Mouse (Mus musculus) megakaryocyte-erythroid progenitor cell, adult 5-6 weeks (primary cell): ENCODE results near the gene Kera. TPM values are rescaled to one million over a fixed set of nuclear protein-coding genes. Genes with fewer than 3 reads are reported as not detected.

ENCODE experiments used
- ATAC-seq: replicated peaks from 2 replicates; pipeline ENCODE4 v1.8.0; 2016; ENCODE audit warnings: mild to moderate bottlenecking, inconsistent platforms; ENCODE audit not compliant: severe bottlenecking, poor library complexity, low FRiP score, low TSS enrichment
- total RNA-seq, 2 experiments: library from RNA; stranded (forward) in 1 of 2; stranded (reverse) in 1 of 2; fragments of 200-1000, 215-1000 nt in 1 of 2; fragments of >200 nt in 1 of 2; fragmentation: Nextera tagmentation in 1 of 2; gene quantifications; 2 replicates each; pipeline ENCODE4 v1.2.3; 2014 to 2017

The Kera gene
- not detected in 2 replicates for total RNA-seq (2014; fragmentation: Nextera tagmentation)
- not detected in 2 replicates for total RNA-seq (2017)

DNA sequence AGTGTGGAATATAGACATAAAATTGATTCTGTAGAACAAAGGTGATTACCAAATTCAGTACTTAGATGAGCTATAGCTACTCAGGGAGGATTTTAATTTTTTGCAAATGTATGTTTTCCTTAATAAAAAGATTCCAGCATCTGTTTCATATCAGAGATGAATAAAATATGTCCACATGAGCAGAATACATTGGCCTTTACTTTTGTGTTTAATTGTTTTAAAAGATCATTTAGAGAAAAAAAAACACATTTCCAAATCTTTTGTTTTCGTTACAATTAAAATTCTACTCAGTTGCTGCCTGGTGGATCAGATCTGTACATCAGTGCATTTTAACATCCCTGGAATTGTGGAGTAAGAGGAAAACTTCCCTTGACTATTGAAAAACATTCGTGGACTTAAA, at the start of gene Kera:
Gene Kera, plus strand, starts transcription at position 301 of the 400 bp plus-strand sequence.
- no peak for ATAC-seq

DNA sequence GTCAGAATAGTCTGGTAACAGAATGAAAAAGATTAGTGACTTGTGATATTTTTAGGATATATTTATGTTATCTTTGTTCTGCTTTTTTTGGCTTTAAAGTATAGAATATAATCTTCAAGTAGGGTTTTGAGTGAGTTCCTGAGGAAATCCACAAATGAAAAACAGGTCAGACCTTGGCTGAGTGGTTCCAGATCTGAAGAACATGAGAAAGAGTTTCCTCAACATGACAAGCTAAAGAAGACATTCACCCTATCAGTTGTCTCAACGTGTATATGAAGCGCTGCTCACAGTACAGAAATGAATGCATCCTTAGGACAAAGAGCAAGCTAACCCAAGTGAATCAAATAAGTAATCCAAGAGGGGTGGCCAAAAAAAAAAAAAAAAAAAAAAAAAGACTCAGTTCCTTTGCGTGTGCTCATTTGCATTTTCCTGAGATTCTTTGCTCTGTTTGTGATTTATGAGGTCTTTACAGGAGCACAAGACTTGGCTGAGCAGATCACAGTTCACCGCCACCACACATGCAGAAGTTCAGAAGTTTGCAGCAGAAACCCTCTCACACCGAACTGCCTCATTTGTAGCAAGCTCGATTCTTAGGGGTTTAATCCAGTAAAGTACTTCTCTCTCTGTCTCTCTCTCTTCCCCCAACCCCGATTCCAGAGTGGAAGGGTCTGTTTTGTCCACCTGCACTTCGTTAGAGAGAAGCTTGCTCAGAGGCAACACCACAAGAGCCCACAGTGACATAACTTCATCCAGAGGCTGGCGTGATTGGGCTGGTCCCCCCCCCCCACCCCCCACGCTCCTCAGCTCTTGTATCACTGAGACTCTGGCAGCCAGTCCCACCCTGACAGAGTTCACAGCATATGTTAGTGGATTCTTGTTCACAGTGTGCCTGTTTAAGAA, 41.5 kb upstream of the Kera start, which contains the start of gene Lum:
Gene Lum, plus strand, starts transcription at position 172 of the 900 bp plus-strand sequence.
- no peak for ATAC-seq

- no peak for ATAC-seq
These were observed 39.1 kb upstream of the Kera start for GRCm38 (mm10) chr10:97567489-97568135.

GRCm38 (mm10) chr10:97582543-97583231, 24.0 kb upstream of the Kera start:
- ATAC-seq, result no peak

GRCm38 (mm10) chr10:97584176-97584575, 22.5 kb upstream of the Kera start:
- ATAC-seq, result no peak

DNA sequence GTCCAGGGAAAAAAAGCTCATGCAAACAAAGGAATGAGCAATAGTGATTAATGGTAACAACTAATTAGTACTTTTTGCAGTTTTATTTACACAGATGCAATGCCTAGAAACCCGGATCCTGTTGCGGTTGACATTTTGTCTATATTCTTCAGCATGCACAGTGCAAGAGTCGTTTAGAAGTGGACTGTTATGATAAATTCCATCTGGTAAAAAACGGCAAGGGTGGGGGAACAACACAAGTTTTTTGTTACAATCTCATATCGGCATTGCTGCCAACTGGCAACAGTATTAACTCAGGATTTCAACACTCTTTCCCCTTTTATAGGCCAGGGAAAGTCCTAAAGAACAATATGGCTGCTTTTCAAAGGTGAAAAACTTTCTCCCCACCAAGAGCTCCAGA, 19.5 kb upstream of the Kera start:
- no peak for ATAC-seq

DNA sequence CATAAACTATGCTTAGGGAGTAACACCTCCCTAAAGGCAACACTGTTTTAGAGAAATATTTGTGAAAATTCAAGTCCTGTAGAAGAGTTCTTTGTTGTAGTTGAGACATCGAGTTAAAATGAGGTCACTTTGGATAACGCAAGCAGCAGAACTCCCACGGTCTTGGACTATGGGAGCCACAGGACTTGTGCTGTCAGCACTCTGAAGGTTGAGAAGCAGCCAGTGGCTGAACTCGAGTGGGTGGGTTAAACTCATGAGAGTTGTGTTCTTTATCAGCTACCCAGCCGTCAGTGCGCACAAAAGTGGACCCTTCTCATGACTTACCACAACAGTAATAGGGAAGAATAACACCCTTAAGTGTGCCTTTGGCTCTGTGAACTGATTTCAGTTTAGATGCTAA, 17.1 kb upstream of the Kera start:
- ATAC-seq, result no peak

- no peak for ATAC-seq
These were observed 15.6 kb upstream of the Kera start for GRCm38 (mm10) chr10:97591036-97591435.

GRCm38 (mm10) chr10:97591685-97592084, 15.0 kb upstream of the Kera start:
- ATAC-seq, result no peak

DNA sequence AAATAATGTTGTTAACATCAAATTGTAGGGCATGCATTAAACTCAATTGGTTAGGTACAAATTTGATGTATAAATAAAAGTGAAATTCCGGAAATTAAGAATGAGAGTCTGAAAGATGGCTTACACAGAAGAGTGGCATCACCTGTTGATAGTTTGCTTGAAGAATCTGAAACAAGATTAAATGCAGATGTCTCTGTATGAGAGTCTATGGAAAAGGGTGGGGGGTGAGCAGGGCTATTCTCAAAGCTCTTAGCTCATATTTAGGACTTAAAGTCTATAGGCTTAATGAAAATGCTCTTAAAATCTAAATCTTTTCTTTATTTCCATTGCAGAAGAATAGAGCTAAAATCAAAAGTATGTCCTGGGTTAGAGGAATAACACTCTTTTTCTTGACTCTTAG, 11.0 kb upstream of the Kera start:
- no peak for ATAC-seq

- ATAC-seq, result no peak
These were observed 4.9 kb upstream of the Kera start for GRCm38 (mm10) chr10:97601744-97602143.

DNA sequence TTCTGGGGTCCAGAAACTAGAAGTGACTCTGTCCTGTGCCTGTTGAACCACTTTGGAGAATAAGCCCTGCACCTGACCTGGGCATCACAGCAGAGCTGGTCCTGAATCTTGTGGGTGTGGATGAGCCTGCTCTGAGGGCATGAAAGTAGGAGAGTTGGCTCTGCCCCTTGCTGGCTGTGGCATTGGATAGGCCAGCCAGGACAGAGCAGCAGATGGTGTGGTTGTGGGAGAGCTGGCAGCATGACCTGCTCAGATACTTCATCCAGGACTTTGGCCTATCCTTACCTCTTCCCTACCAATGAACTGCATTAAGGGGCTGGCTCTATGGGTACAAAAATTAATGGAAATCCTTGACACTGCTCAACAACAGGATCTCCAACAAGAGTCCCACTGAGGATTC, 3.4 kb upstream of the Kera start:
- ATAC-seq, result no peak

GRCm38 (mm10) chr10:97622328-97622727, 15.6 kb downstream of the Kera start:
- ATAC-seq, result no peak

- no peak for ATAC-seq
These were observed 17.7 kb downstream of the Kera start for GRCm38 (mm10) chr10:97624381-97624780.

DNA sequence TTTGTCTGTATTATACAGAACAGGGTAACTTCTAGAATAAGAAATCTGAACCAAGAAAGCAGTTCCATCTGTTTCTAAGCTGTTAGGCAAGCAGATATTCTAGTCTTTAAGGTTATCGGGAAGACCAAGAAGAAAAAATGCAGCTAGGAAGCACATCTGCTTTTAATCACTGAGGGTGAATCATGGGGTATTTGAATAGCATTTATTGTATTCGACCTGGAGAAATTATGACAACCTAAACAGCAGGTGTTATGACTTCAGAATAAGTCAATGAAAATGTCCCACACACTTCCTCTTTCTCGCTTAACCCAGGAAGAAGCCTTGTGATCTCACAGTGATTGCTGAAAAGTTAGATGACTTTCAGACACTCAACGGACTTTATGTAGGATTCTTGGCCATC, 18.4 kb downstream of the Kera start:
- ATAC-seq, result no peak

GRCm38 (mm10) chr10:97626543-97626942, 19.9 kb downstream of the Kera start:
- no peak for ATAC-seq

DNA sequence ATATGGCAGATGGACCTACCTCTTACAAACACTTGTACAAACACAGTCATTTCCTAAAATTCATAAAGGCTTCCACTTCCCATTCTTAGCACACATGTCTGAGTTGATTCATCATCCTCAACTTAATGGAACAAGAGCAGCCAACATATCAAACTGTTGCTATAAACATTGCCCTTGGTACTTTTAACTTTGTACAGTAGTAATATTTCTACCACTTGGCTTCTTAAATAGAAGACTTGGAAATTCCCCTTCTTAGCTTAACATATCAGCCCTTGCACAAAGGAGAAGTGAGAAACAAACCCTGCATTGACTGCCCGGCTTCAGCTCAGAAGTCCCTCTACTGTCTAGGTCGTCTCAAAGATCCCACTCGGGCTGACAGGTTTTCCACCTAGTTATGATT, 24.4 kb downstream of the Kera start:
- no peak for ATAC-seq

DNA sequence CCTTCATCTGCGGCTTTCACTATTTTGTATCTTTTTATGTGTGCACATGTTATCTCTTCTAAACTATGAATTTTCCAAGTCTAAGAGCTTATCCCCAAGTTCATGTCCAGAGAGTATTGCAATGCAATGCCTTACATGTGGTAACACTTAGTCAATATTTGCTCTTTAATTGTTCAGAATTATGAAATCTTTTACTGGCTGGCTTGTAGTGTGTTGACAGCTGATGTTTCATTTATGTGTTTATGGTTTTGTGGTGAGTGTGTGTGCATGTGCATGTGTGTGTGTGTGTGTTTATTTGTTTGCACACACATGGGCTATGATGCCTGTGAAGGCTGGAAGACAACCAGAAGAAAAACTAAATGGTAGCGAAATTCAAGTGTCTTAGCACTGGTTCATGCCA, 35.2 kb downstream of the Kera start:
- ATAC-seq, result no peak

DNA sequence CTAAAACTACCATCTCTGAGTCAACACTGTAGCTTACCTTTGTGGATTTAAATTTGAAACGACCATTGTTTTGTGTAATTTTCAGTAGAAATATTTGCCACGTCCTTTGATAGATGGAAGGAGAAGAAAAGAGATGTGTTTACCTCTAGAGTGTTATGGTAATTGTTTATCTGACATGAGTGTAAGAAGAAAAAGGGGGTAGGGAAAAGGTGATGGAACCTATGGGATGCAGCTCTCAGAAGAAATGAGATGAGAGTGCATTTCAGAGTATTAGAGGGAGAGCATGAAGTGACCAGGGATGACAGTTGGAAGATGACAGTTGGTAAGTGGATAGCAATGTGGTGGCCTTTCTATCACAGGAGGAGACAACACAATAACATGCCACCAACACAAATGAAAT, 37.1 kb downstream of the Kera start, which contains the start of gene Epyc:
Gene Epyc, plus strand, starts transcription at position 301 of the 400 bp plus-strand sequence.
- no peak for ATAC-seq

DNA sequence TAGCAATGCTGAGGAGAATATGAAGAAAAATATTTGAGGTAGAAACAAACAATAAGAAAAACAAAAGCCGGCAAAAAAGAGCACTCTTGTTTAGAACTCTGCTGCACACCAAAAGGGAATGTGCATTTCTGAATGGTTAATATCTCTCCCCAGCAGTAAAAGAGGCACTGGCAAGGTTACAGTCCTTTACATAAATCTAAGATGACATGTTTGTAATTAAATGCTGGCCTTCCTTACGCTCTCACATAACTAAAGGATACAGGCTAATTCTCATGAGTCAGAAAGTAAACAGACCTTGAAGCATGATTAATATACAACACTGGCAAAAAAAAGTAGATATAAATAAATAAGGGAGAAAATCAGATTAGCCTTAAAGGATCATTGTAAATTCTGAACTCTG, 43.7 kb downstream of the Kera start:
- no peak for ATAC-seq
